Mouse (Mus musculus) layer of hippocampus, postnatal 25 days (tissue): ENCODE results near the gene Snrk. TPM values are rescaled to one million over a fixed set of nuclear protein-coding genes. Genes with fewer than 3 reads are reported as not detected.
A peak's percentile ranks its signal among the peaks of the same experiment; 100 is the strongest.

Experiments used
- DNase-seq, 2 experiments: peaks; one replicate each; pipeline ENCODE4 v3.0.0; 2022; ENCODE audit warnings: mixed read lengths in 2 of 2, low spot score in 1 of 2; ENCODE audit errors: extremely low spot score in 1 of 2
- total RNA-seq, 2 experiments: library from RNA; stranded (reverse); gene quantifications; 2 replicates each; pipeline ENCODE4 v1.2.3; 2021

The Snrk gene
- 100 to 1,000 TPM; 100 to 108 TPM for total RNA-seq

- DNase-seq = peak; percentile 87 to 91
Measured at GRCm38 (mm10) chr9:122117112-122117616, at the start of gene Snrk. TSS of gene Snrk (plus strand) at chr9:122117266.

GRCm38 (mm10) chr9:122067654-122068053, 49.4 kb upstream of the Snrk start:
- no peak for DNase-seq

GRCm38 (mm10) chr9:122069560-122070174, 47.4 kb upstream of the Snrk start:
- no peak for DNase-seq

- no peak for DNase-seq
Measured at GRCm38 (mm10) chr9:122073980-122074379, 43.1 kb upstream of the Snrk start.

GRCm38 (mm10) chr9:122074575-122074974, 42.5 kb upstream of the Snrk start:
- no peak for DNase-seq

GRCm38 (mm10) chr9:122078456-122078855, 38.6 kb upstream of the Snrk start:
- peak in 1 of 2 experiments; percentile 12 for DNase-seq

GRCm38 (mm10) chr9:122083698-122084097, 33.4 kb upstream of the Snrk start:
- DNase-seq = no peak

GRCm38 (mm10) chr9:122084175-122084574, 32.9 kb upstream of the Snrk start:
- DNase-seq = no peak

- DNase-seq = no peak
Measured at GRCm38 (mm10) chr9:122084636-122085035, 32.4 kb upstream of the Snrk start.

GRCm38 (mm10) chr9:122085055-122085454, 32.0 kb upstream of the Snrk start:
- no peak for DNase-seq

GRCm38 (mm10) chr9:122085550-122086205, 31.4 kb upstream of the Snrk start:
- DNase-seq = no peak

GRCm38 (mm10) chr9:122087086-122087485, 30.0 kb upstream of the Snrk start:
- DNase-seq = no peak

- no peak for DNase-seq
Measured at GRCm38 (mm10) chr9:122091171-122091570, 25.9 kb upstream of the Snrk start.

- no peak for DNase-seq
Measured at GRCm38 (mm10) chr9:122091782-122092228, 25.3 kb upstream of the Snrk start.

GRCm38 (mm10) chr9:122094171-122094570, 22.9 kb upstream of the Snrk start:
- no peak for DNase-seq

GRCm38 (mm10) chr9:122096822-122097511, 20.1 kb upstream of the Snrk start:
- no peak for DNase-seq

- no peak for DNase-seq
Measured at GRCm38 (mm10) chr9:122097535-122097934, 19.5 kb upstream of the Snrk start.

GRCm38 (mm10) chr9:122100584-122101127, 16.4 kb upstream of the Snrk start:
- no peak for DNase-seq

- no peak for DNase-seq
Measured at GRCm38 (mm10) chr9:122101196-122101595, 15.9 kb upstream of the Snrk start.

GRCm38 (mm10) chr9:122103550-122104284, 13.3 kb upstream of the Snrk start:
- DNase-seq = no peak
